Mouse (Mus musculus) cerebellum, adult 8-10 months (tissue): ENCODE measurements around the gene Tfrc.
"Not testable (repeated sequence)": the region's sequence is repeated elsewhere in the genome, so short reads cannot be mapped to it uniquely, and the experiment has no call there.

Experiments used
- DNase-seq: peaks from one replicate; pipeline ENCODE4 v3.0.0; 2022

Gene Tfrc

DNA sequence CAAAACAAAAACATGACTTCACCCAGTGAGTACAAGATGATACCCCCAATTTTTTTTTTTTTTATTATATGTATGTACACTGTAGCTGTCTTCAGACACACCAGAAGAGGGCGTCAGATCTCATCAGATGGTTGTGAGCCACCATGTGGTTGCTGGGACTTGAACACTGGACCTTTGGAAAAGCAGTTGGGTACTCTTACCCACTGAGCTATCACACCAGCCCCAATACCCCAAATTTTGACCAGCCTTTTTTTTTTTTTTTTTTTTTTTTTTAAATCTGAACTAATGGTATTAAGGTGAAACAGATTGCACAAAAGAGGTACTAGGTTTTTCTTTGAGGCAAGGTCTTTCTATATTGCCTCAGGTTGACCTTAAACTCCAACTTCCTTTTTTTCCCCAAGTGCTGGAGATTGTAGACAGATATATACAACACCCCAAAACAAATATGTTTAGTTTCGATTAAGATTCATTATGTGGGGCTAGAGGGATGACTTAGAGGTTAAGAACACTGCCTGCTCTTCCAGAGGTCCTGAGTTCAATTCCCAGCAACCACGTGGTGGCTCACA, 4.6 kb downstream of the Tfrc start:
- no peak for DNase-seq

DNA sequence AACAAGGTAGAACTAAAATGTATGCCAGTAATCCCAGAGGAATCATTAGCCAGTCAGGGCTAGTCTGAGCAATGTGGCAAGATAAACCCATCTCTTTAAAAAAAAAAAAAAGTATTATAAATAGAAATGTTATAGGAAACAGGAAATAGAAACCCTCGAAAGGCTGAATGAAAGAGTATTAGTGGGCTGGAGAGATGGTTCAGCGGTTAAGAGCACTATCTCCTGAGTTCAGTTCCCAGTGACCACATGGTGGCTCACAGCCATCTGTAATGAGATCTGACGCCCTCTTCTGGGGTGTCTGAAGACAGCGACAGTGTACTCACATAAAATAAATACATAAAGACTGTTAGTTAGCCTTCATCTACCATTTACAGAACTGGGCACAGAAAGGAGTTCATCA, 5.3 kb downstream of the Tfrc start:
- DNase-seq = no peak

DNA sequence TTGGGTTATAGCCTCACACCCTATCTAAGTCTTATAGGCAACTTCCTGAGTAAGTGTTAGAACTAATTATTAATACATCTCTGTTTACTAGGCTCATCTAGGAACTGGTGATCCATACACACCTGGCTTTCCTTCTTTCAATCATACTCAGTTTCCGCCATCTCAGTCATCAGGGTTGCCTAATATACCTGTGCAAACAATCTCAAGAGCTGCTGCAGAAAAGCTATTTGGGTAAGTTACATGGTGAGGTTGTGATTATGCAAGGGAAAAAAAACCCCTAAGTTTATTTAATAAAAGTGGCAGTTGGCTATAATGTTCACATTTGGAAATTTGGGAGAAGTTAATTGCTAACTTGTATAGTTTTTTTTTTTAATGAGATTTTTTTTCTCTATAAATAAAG, 10.2 kb downstream of the Tfrc start:
- DNase-seq = no peak

DNA sequence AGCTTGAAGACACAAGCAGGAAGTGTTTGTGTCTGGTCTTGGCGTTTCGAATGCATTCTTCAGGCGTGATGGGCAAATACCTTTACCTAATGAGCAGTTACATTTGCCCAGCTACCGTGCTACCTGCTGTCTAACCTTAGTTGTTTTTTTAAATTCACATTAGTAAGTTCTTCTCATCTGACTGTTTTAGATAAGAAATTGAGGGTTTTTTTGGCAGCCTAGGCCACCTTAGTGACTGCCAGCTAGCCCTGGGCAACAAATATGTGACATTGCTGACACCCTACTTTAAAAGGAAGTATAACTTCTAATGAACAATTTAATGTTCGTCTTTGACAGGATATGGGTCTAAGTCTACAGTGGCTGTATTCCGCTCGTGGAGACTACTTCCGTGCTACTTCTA, 19.4 kb downstream of the Tfrc start:
- no peak for DNase-seq

DNA sequence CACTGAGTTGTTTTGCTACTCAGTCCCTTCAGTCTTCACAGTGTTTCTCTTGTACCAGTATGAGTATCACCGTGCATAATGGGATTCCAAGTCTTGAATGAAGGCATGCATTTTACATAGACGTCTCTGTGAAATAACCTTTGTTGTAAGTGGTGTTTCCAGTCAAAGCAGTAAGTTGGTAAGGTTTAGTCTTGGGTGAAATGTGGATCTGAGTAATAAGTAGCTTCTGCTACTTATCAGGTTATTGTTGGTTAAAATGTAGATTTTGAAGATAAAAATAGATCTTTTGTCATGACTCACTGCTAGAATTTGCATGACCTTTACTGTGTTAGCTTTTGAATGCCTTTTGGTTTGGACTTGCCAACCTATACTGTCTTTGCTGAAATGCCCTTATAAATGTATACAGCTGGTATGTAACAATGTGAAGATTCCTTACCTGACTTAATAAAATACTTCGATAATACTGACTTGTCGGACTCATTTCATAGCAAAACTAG, 23.7 kb downstream of the Tfrc start:
- no peak for DNase-seq

DNA sequence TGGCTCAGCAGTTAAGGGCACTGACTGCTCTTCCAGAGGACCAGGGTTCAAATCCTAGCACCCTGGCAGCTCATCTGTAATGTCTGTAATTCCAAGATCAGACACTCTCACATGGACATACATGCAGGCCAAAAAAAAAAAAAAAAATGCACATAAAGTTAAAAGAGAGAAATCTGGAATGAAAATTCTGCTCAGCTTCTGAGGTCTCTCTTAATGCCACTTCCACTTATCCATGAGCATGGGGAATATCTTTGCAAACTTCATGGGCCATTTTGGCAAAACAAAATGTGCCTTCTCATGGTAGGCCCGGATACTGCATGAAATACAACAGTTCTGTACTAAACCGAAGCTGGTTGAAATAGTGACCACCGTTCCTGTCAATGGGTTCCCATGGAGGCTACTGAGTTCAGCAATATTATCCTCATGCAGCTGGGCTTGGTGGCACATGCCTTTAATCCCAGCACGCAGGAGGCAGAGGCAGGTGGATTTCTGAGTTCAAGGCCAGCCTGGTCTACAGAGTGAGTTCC, 24.8 kb downstream of the Tfrc start:
- DNase-seq = no peak

DNA sequence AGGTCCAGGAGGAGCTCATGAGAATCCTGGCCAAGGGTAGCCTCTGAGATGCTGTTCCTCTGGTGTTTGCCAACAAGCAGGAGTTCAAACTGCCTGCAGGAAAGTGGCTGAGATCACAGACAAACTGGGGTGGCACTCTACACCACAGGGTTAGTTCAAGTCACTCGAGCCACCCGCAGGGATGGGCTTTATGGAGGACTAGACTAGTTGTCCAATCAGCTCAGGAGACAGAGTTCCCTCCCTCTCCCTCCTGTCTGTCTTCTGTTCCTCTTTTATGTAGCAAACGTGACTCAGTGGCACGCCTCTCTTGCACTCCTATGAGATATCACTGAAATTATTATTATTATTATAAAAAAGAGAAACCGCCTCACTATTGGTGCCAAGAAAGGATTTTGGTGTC, 25.5 kb downstream of the Tfrc start:
- DNase-seq = no peak

DNA sequence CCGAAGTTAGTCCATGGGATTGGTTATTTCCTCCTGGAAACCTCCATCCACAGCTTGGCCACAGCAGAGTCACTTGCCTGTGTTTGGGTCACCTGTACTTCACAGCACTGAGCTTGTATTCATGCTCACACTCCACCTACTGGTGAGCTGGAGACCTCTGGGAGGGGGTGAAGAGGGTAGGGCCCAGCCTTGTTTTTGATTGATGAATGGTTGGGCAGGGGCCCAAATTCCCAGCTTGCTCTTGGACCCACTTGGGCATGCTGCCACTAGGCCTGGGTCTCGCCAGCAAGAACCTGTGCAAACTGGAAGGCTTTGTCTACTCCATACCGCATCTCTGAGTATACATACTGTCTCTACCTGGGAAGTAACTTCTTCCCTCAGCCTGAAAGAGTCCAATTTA, 26.6 kb downstream of the Tfrc start:
- DNase-seq = no peak

DNA sequence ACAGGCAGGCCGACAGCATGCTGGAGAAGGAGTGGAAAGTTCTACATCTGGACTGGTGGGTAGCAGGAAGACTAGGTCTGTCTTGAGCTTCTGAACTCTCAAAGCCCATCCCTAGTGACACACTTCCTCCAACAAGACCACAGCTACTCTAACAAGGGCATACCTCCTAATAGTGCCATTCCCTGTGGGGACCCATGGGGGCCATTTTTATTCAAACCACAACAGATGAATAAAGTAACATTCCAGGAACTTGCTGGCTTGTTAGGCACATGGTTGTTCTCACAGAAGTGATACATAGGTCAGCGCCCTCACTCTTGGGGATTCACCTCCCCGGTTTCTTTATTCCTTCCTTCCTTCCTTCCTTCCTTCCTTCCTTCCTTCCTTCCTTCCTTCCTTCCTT, 27.6 kb downstream of the Tfrc start:
- no peak for DNase-seq

DNA sequence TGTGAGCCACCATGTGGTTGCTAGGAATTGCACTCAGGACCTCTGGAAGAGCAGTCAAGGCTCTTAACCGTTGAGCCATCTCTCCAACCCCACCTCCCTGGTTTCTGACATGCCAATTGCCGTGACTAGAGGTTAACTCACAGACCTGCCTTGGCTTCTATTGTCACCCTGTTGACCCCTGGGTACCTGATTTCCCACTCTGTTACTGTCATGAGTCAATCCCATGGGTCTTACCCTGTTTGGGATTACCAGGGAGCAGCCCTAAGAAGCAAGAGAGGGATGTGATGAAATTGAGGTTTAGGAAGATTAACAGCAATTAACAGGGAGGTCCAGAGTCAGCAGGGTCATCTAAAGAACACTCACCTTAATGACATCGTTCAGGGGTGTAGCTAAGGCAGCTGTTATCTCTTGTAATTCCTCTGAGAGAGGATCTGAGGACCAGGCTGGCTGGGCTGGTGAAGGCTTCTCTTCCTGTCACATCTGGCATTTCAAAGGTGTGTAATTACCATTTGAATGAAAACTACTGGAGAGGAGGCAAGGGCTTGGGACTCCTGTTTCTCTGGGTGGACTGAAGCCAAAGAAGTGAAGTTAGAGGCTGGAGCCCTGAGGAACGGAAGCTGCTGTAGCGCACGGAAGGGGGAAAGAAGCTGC, 28.3 kb downstream of the Tfrc start:
- no peak for DNase-seq

DNA sequence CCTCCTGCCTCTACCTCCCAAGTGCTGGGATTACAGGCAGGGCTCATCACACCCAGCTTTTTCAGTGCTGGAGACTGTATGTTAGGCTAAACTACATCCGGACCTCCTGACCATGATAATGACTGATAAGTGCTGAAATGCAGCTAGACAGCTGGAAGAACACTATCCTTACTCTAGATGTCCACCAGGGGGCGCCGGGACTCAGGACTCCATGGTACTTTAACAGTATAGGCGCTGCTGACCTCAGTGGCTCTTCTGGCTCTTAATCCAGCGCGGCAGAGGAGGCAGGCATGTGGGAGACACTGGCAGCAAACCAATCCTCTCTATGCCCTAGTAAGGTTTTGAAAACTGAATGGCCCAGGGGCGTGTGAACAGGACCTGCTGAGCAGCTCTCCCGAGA, 29.8 kb downstream of the Tfrc start:
- DNase-seq = peak; percentile 86

DNA sequence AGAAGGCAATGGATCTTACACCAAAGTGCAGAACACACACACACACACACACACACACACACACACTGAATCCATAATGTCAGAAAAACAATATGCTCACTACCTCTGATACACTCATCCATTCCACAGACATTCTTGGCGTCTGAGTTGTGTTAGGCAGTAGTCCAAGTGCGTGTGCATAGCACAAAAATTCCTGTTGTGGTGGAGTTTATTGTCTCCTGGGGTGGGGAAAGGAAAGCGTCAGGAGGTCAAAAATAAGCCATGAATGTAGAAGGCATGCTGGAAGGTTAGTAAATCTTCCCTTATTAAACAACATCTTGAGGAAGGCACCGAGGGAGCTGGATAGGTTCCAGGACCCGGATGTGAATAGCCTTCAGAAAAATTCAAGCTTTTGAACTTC, 31.4 kb downstream of the Tfrc start:
- no peak for DNase-seq

DNA sequence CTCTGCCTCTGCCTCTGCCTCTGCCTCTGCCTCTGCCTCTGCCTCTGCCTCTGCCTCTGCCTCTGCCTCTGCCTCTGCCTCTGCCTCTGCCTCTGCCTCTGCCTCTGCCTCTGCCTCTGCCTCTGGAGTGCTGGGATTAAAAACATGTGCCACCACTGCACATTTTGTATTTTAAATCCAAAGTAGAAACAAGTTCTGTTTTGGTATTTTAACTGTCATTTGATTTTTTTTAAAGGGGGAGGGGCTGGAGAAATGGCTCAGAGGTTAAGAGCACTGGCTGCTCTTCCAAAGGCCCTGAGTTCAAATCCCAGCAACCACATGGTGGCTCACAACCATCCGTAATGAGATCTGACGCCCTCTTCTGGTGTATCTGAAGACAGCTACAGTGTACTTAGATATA, 32.0 kb downstream of the Tfrc start:
- not testable (repeated sequence) for DNase-seq

DNA sequence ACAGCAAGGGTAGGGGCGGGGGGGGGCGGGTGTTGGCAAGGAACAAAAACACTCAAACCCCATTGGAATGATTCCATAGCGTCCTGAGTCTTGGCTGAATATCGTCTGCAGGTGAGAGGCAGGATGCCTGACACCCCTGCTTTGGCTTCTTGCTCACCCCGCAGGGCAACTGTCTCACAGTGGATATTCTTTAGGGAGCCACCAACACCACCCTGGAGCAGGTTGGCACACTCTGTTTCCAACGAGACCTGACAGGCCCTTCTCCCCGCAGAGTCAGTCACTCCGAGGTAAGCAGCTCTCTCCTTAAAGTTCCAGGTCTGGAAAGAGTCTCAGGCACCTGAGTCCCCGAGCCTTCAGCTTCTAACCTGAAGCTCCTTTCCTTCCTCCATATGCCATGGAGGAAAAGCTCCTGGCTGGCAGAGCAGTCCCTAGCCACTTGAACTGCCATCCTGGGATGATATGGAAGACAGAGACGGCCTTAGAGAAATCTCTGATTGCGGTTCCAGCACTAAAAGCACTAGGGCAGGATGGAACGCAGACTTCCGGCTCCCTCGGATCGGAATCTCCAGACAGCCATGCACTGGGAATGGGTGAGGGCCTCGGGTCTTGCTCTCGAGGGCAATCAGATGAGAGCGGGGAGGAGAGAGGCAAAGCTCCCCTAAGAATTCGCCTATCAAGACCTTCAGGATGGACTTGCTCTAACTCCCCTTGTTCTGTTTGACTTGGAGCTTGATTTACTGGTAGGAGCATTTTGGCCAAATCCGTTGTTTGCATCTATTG, 32.9 kb downstream of the Tfrc start:
- DNase-seq = no peak

DNA sequence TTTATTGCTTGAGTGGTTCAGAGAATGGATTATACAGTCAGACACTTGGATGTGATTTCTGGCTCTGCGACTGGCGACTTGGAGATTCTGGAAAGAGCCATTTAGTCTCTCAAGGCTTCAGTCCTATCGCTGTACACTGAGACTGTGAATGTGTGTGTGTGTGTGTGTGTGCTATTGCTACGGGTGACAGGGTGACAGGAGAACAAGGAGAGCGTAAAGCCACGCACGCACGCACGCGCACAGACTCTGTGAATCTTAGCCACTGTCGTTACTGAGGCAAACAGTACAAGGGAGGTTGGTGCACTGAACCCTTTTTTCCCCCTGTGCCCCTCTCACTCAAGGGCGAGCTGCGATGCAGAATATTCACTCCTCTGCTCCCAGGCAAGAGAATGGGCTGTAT, 33.6 kb downstream of the Tfrc start:
- DNase-seq = no peak

DNA sequence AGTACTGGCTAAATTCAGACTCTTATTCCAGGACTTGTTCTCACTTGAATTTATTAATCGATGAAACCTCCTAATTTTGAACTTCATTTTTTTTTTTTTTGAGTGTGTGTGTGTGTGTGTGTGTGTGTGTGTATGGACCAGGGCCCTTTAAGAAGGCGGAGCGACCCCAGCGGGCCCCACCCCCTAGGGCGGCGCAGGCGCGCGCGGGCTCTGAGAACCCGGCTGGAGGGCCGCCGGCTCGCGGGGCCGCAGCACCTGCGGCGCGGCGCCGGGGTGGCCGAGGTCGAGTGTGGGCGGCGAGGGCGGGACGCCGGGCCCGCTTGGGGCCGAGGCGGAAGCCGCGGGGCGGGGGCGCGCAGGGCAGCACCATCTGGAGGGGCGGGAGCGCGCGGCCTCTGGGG, 34.9 kb downstream of the Tfrc start, which contains the start of gene Tnk2:
Tnk2 (plus strand) TSS at position 214 of the 401 bp plus-strand sequence.
- DNase-seq = peak; percentile 87

DNA sequence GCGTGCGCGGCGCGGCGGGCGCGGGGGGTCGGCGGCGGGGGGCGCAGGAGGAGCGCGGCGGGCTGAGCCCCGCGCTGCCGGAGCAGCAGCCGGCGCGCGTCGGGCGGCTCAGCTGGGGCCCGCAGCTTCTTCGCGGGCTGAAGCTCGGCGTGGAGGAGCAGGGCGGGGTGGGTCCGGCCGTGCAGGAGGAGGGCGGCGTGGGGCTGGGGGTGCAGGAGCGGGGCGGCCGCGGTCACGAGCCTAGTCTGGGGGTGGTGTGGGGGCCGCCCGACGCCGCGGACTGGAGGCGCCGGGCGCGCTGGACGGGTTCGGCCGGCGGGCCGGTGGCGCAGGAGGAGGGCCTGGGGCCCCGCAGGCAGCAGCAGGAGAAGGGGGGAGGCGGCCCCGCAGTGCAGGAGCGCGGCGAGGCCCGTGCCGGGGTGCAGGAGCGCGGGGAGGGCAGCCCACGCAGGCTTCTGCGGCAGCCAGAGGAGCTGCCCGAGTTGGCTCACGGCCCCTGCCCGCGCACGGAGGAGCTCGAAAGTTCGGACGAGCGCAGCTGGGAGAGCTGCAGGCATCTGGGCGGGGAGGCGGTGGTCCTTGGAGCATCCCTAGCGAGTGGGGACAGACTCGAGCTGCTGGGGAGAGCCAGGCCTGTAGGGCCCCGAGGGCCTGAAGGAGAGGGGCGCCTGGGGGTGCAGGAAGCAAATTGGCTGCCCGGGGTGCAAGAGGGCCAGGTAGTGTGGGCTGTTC, 35.5 kb downstream of the Tfrc start:
- no peak for DNase-seq

DNA sequence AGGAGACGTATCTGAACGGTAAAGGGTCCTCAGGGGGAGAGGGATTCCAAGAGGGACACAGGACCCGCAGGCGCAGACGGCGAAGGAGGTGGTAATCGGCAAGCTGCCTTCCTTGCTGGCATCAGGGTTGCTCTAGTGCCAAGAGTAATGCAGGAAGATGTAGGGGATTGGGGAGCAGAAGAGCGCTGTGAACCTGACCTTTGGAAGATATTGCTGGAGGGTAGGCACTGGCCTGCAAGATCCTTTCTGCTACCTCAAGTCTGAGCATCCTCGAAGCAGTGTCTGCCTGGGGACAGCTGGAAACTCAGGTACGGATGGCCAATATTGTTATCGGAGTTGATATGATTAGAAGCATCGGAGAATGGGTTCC, 36.1 kb downstream of the Tfrc start:
- no peak for DNase-seq

DNA sequence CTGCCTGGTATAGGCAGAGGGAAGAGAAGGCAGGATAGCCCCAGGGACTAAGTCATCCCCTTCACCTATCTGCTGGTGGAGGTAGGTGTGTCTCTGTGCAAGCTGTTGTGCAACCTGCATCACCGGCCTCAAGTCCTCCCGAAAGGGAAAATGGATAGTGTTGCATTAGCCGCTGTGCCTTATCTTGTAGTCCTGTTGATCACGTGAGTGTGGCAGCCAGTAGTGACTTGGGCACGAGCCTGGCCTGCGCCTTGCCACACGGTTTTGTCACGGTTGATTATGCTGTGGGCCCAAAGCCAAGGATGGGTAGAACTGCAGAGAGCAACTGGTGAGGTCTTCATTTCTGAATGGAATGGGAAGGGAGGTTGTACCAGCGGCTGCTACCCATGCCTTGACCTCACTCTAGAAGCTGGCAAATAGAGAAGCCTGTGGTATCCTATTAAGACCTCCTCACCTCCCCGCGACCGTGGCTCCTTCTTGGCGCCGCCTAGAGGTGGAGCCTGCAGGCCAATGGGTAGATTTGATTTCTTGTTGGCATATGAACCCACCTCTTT, 36.7 kb downstream of the Tfrc start:
- DNase-seq = peak; percentile 85

DNA sequence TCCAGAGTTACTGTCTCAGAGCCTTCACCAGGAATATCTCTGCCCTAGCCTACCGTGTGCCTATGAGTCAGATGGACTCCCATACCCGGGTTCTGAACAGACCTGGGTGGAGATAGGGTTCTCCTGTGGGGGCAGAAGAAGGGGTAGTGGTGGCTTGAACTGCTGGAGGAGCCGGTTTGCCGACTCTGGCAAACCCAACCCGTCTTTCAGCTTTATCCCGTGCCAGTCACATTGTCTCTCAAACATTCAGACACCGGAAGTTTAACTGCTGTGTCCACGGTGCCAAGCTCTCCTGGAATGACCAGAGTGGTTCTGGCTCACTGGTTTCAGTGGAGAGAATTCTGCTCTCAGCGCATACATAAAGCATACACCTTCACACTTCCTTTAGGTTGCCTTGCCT, 37.3 kb downstream of the Tfrc start:
- no peak for DNase-seq

DNA sequence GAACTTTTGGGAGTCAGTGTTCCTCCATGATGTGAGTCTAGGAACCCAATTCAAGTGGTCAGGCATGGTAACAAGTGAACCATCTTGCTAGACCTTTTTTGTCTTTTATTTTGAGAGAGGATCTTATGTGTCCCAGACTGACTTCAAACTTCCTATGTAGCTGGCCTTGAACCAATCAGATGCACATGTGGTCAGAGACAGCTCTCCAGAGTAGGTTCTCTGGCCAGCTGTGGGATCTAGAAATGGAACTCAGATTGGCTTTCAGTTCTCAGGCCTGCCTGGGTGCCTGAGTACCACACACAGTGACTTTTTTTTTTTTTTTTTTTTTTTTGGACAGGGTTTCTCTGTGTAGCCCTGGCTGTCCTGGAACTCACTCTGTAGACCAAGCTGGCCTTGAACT, 39.0 kb downstream of the Tfrc start:
- no peak for DNase-seq

DNA sequence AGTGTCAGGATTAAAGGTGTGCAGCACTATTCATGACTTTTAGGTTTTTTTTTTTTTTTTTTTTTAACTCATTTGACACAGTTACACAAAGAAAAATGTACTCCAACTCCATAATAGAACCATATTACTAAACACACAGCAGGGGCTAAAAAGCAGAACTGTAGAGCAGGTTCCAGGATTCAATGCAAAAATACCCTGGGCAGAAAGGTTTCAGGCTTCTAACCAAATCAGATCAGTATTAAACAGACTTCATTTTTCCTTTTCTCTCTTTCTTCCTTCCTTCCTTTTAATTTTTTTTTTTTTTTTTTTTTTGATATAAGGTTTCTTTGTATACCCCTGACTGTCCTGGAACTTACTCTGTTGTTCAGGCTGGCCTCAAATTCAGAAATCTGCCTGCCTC, 41.7 kb downstream of the Tfrc start:
- no peak for DNase-seq
